Mouse (Mus musculus): Measurements from ENCODE around the gene Morn5.

GRCm38 (mm10) chr2:36126795-36127429 is 77.7 kb downstream of the Morn5 start:
- no peak for TF ChIP-seq CTCF (IDR thresholded peaks at IDR 0.05)
- no peak for TF ChIP-seq EP300 (IDR thresholded peaks at IDR 0.05)
